Mouse (Mus musculus) gastrocnemius, adult 2 months (tissue): ENCODE results near the gene Slc6a1. TPM values are rescaled to one million over a fixed set of nuclear protein-coding genes. Genes with fewer than 3 reads are reported as not detected.
A peak's percentile ranks its signal among the peaks of the same experiment; 100 is the strongest.

Source experiments
- DNase-seq: peaks from one replicate; pipeline ENCODE4 v3.0.0; 2022
- H3K27ac ChIP-seq: fragments of 200-600 bp; 2 replicates; pipeline ENCODE4 v1.8.1; 2022; ENCODE audit warnings: mild to moderate bottlenecking
- H3K4me3 ChIP-seq: fragments of 200-600 bp; 2 replicates; pipeline ENCODE4 v1.8.1; 2022; ENCODE audit warnings: mild to moderate bottlenecking, moderate library complexity
- CTCF ChIP-seq: fragments of 200-600 bp; IDR thresholded peaks from 2 replicates; pipeline ENCODE4 v1.8.1; 2022; ENCODE audit warnings: antibody characterized with exemption, mild to moderate bottlenecking, moderate library complexity
- intact Hi-C: fragments of 180-260 bp; cut with DNase I; formaldehyde crosslinking; loops from one replicate; pipeline ENCODE4 v1.15.1; 2025
- total RNA-seq, 2 experiments: library from RNA; stranded (reverse); gene quantifications; 2 replicates each; pipeline ENCODE4 v1.2.3; 2021

The Slc6a1 gene
- total RNA-seq, 2 experiments from 2014 or later = 0.10 TPM; not detected in 1

DNA sequence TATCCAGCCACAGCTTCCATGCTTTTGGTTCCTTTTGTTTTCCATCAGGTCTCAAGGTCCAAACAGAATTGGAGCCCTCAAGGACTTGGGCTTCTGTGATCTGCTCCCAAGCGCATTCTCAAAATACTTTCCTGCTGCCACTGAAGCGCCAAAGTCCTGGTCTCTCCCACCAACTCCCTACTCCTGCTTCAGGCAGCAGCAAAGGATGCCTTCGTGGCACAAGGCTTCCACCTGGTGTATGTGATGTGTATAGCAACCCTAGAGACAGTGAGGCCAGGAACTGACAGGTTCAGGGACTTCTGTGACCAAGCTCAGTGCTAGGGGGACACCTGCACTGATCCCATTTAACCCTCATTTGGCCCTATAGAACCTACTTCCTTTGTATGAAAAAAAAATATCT, 61.3 kb downstream of the Slc6a1 start:
- DNase-seq = peak; percentile 34
- Histone ChIP-seq H3K4me3 (no peak overlapping the region), H3K27ac (no peak overlapping the region)
- peak; percentile 70 for TF ChIP-seq CTCF
- intact Hi-C loops = loop anchor here (2.0 to 10.0 kb wide), 2 partner anchors 255 to 351 kb away; no protein-coding TSS in a partner anchor

DNA sequence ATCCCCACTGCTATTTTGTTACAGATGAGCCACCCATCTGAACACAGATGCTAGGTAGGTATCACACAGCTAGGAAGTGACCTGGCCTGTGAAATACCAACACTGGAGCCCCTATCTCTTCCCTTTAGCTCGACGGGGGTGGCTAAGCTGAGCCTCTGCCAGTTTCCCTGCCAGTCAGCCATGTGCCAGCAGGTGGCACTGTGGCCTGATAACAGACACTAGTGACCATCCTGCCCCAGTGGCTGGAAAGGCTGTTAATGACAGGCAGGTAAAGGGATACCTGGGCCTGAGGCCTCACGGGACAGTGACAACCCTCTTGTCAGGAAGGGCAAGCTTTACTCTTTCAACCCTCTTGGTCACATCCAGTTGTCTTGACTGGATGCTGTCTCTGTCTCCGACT, 62.7 kb downstream of the Slc6a1 start:
- DNase-seq = peak; percentile 73
- Histone ChIP-seq H3K4me3 (no peak overlapping the region), H3K27ac (no peak overlapping the region)
- TF ChIP-seq CTCF = peak; percentile 82
- intact Hi-C loops = loop anchor here (5.0 to 10.0 kb wide), 2 partner anchors 112 to 350 kb away; no protein-coding TSS in a partner anchor

GRCm38 (mm10) chr6:114347831-114348754, 65.7 kb downstream of the Slc6a1 start:
- intact Hi-C loops = loop anchor here (5.0 to 10.0 kb wide), 2 partner anchors 109 to 347 kb away; no protein-coding TSS in a partner anchor

DNA sequence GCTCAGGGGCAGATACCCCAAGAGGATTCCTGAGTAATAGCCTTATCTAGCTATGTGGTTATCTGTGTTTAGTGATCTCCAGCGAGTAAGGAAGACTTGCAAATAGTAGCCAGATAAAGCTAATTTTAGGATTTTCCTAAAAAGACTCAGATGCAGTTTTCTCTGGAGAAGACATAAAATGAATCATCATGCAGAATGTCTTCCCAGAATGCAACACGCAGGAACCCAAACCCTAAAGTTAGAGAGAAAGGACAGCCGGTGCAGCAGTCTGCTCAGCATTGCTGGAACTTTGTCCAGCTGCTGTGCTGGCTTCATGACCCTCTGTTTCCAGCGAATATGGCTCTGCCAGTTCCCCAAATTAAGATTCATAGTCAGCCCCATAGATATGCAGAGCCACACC, 72.2 kb downstream of the Slc6a1 start:
- intact Hi-C loops = loop anchor here (5.0 kb wide), 1 partner anchor 43 kb away; the partner anchor contains the start of gene Hrh1
- no peak for TF ChIP-seq CTCF
- no peak overlapping the region for H3K27ac ChIP-seq
- DNase-seq = no peak
- no peak overlapping the region for H3K4me3 ChIP-seq

More at GRCm38 (mm10) chr6:114347831-114348754, 65.7 kb downstream of the Slc6a1 start:
- H3K27ac ChIP-seq = no peak overlapping the region
- no peak overlapping the region for H3K4me3 ChIP-seq
- TF ChIP-seq CTCF = no peak
- no peak for DNase-seq

DNA sequence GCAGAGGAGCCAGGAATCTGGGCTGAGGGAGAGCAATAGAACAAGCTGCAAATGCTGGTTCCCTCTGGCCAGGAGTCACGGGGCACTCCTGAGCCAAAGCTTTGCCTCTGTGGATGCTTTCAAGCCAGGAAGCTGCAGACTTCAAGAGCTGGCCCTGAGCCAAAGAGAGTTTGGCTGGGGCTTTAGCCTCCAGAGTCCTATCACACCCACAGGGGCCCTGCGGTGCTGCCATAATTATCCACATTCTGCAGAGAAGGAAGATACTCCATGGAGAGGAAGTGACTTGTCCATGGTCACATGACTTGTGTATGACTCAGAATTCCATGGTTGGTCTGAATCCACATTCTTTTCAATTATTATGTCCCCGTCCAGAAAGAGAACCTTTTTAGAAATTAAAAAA, 75.7 kb downstream of the Slc6a1 start:
- TF ChIP-seq CTCF = no peak
- intact Hi-C loops = loop anchor here (5.0 kb wide), 1 partner anchor 39 kb away; the partner anchor contains the start of gene Hrh1
- H3K27ac ChIP-seq = peak overlapping the region; percentile 24; the same call in 1 of the 2 replicates
- DNase-seq = peak; percentile 56
- no peak overlapping the region for H3K4me3 ChIP-seq

DNA sequence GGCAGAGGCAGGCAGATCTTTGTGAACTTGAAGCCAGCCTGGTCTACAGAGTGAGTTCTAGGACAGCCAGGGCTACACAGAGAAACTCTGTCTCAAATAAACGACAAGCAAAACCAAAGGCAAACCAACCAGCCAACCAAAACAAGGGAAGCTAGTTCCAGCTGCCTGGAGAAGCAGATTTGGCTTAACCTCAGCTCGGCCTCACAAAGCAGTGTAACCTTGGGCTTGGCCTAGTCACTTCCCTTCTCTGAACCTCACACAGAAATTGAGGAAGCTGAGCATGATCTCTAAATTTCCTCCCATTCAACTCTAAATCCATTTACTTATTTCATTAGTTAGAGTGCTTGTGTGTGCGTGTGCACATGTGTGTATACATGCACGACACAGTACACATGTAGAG, 79.9 kb downstream of the Slc6a1 start:
- TF ChIP-seq CTCF = no peak
- intact Hi-C loops = no loop called here
- H3K27ac ChIP-seq = no peak overlapping the region
- DNase-seq = no peak
- no peak overlapping the region for H3K4me3 ChIP-seq

DNA sequence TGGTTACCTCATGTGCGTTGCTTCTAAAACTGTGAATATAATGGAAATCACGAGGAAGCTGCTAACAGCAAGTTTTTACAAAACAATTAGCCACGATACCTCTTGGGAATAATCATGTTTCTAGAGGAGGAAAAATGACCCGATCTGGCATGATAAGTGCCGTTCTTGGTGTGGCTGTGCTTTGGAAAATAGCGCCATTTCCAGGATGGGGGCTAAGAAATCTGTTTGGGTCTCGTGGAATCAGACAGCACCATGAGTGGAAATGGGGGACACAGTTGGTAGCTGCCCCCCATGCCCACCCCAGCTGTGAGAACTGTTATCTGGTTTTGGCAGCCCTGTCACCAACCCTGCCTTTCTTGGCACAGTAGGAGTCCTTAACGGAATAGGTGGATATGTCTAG, 81.3 kb downstream of the Slc6a1 start:
- no peak for DNase-seq
- H3K27ac ChIP-seq = peak overlapping the region; percentile 31; the same call in 1 of the 2 replicates
- intact Hi-C loops = no loop called here
- no peak for TF ChIP-seq CTCF
- no peak overlapping the region for H3K4me3 ChIP-seq

GRCm38 (mm10) chr6:114364734-114365133, 82.3 kb downstream of the Slc6a1 start:
- no peak for DNase-seq
- 0 out of 2 replicates have a peak overlapping the region, but pooled peaks have one; percentile 31 for H3K27ac ChIP-seq
- intact Hi-C loops = no loop called here
- no peak for TF ChIP-seq CTCF
- no peak overlapping the region for H3K4me3 ChIP-seq

- no peak for DNase-seq
- TF ChIP-seq CTCF = no peak
- intact Hi-C loops = no loop called here
- H3K27ac ChIP-seq = no peak overlapping the region
- no peak overlapping the region for H3K4me3 ChIP-seq
Observed at GRCm38 (mm10) chr6:114366191-114366590, 83.8 kb downstream of the Slc6a1 start.

Other genes with a start within 250 kb of the Slc6a1 start
- gene Atp2b2, start 240.0 kb upstream of the Slc6a1 start, total RNA-seq = under 1 TPM; 0.10 to 0.28 TPM
- gene Slc6a11, start 151.4 kb upstream of the Slc6a1 start, total RNA-seq = under 1 TPM in 1 of 2 experiments, not detected in 1; 0.08 TPM
- under 1 TPM; 0.36 to 0.67 TPM for gene Hrh1, start 115.3 kb downstream of the Slc6a1 start, total RNA-seq